In the genomic region with DNA sequence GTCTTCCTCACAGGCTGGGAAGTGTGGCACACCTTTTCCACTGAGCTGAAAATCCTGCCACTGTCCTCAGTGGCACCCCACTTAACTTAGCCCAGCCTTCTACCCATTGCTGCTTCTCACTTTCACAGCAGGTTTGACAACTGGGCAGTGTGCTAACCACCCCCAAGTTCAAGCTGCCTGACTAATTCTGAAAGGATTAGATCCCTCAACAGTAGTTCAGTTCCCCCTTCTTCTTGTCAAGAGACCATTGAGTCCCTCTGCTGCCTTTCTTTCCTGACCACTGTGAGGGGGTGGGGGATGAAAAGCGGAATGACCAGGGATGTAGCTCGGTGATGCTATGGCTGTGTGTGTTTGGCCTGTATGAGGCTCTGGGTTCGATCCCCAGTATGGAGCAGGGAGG, we compare ENCODE assay signal across 37 mouse cellular contexts. TPM values are rescaled to one million over a fixed set of nuclear protein-coding genes. Genes with fewer than 3 reads are reported as not detected.
"Had no signal": no experiment of that assay in that cellular context is flagged by ENCODE, and none has a peak within 500 bp of the region (broad histone marks: within the 10 kb centered on the region; RNA-seq: fewer than 3 reads in every experiment).

No protein-coding gene starts in this region.

- H3K27me3 ChIP-seq: limb, embryonic 12.5 days; limb, embryonic 13.5 days; limb, embryonic 15.5 days; liver, embryonic 13.5 days; liver, embryonic 15.5 days; lung, embryonic 15.5 days; midbrain, embryonic 13.5 days; midbrain, embryonic 15.5 days had no signal

- H3K4me1 ChIP-seq: liver, embryonic 12.5 days; liver, embryonic 15.5 days; lung, embryonic 15.5 days; midbrain, embryonic 10.5 days; midbrain, embryonic 12.5 days; midbrain, embryonic 13.5 days; midbrain, embryonic 15.5 days had no signal

- H3K4me2 ChIP-seq: limb, embryonic 12.5 days; limb, embryonic 13.5 days; limb, embryonic 15.5 days; liver, embryonic 11.5 days; liver, embryonic 12.5 days; liver, embryonic 13.5 days; liver, embryonic 15.5 days; lung, embryonic 14.5 days; lung, embryonic 15.5 days; midbrain, embryonic 11.5 days; midbrain, embryonic 12.5 days; midbrain, embryonic 13.5 days; midbrain, embryonic 15.5 days had no signal

- DNase-seq: left cerebral cortex, postnatal 4 days; liver; liver, embryonic 13.5 days; liver, postnatal 0 days; lung, adult 18-20 months; lung, adult 2 months; lung, embryonic 14.5 days; lung, postnatal 10 days; lung, postnatal 14 days; lung, postnatal 36 days; lung, postnatal 4 days; midbrain, embryonic 14.5 days had no signal

- H3K9me3 ChIP-seq: limb, embryonic 10.5 days; limb, embryonic 12.5 days; limb, embryonic 13.5 days; limb, embryonic 15.5 days; liver, embryonic 12.5 days; liver, embryonic 13.5 days; liver, embryonic 15.5 days; lung, embryonic 15.5 days; midbrain, embryonic 10.5 days; midbrain, embryonic 12.5 days; midbrain, embryonic 13.5 days; midbrain, embryonic 15.5 days had no signal

- ATAC-seq: liver, embryonic 12.5 days; midbrain, embryonic 13.5 days; midbrain, embryonic 15.5 days; midbrain, embryonic 16.5 days had no signal

- H3K4me3 ChIP-seq: limb, embryonic 10.5 days; limb, embryonic 12.5 days; limb, embryonic 13.5 days; limb, embryonic 15.5 days; liver, embryonic 12.5 days; liver, embryonic 13.5 days; liver, embryonic 15.5 days; lung, embryonic 15.5 days; megakaryocyte, embryonic 14.5 days; midbrain, embryonic 10.5 days; midbrain, embryonic 12.5 days; midbrain, embryonic 13.5 days; midbrain, embryonic 15.5 days; myocyte had no signal

- H3K36me3 ChIP-seq: limb, embryonic 10.5 days; limb, embryonic 12.5 days; limb, embryonic 13.5 days; limb, embryonic 15.5 days; liver, embryonic 12.5 days; liver, embryonic 13.5 days; liver, embryonic 15.5 days; lung, embryonic 15.5 days; midbrain, embryonic 10.5 days; midbrain, embryonic 12.5 days; midbrain, embryonic 13.5 days; midbrain, embryonic 15.5 days had no signal

- H3K9ac ChIP-seq: limb, embryonic 12.5 days; limb, embryonic 13.5 days; limb, embryonic 15.5 days; liver, embryonic 12.5 days; liver, embryonic 13.5 days; liver, embryonic 14.5 days; liver, embryonic 15.5 days; liver, postnatal 0 days; lung, embryonic 14.5 days; lung, embryonic 15.5 days; midbrain, embryonic 12.5 days; midbrain, embryonic 13.5 days; midbrain, embryonic 15.5 days had no signal

- H3K27ac ChIP-seq: limb, embryonic 10.5 days; limb, embryonic 12.5 days; limb, embryonic 13.5 days; limb, embryonic 15.5 days; liver, embryonic 12.5 days; liver, embryonic 13.5 days; liver, embryonic 14.5 days; liver, embryonic 15.5 days; lung, embryonic 15.5 days; macrophage; midbrain, embryonic 10.5 days; midbrain, embryonic 12.5 days; midbrain, embryonic 13.5 days; midbrain, embryonic 15.5 days had no signal

RNA-seq across cellular contexts. Expression of gene Bcl2l14, which starts 37.2 kb away (rescaled TPM):
- total RNA-seq: left cerebral cortex, postnatal 10 days; left cerebral cortex, postnatal 14 days; left cerebral cortex, postnatal 25 days; left cerebral cortex, postnatal 36 days; left cerebral cortex, postnatal 4 days; midbrain, postnatal 0 days had no signal
- polyA plus RNA-seq: liver, adult 2 months; midbrain, embryonic 11.5 days; midbrain, embryonic 13.5 days; midbrain, embryonic 14.5 days; midbrain, embryonic 16.5 days; midbrain, postnatal 0 days; neural tube, embryonic 11.5 days had no signal
